Mouse (Mus musculus) erythroblast, adult 5-6 weeks (primary cell): ENCODE results near the gene Slc35e1. TPM values are rescaled to one million over a fixed set of nuclear protein-coding genes. Genes with fewer than 3 reads are reported as not detected.

Experiments
- ATAC-seq: replicated peaks from 2 replicates; pipeline ENCODE4 v1.8.0; 2016; ENCODE audit warnings: moderate number of reproducible peaks, mild to moderate bottlenecking, moderate TSS enrichment, inconsistent platforms; ENCODE audit not compliant: poor library complexity, low FRiP score, severe bottlenecking
- total RNA-seq, 2 experiments: library from RNA; stranded (forward) in 1 of 2; stranded (reverse) in 1 of 2; fragments of 150-400 nt in 1 of 2; fragments of 200-764, 138-1000 nt in 1 of 2; gene quantifications; 2 replicates each; pipeline versions ENCODE4 v1.2.3 to v1.2.4; 2015 to 2017; ENCODE audit warnings: low replicate concordance in 2 of 2

The Slc35e1 gene
- total RNA-seq (2015; ENCODE audit: low replicate concordance): 11.3 and 11.9 TPM in 2 replicates
- total RNA-seq (2017; ENCODE audit: low replicate concordance): 18.8 and 21.6 TPM in 2 replicates

GRCm38 (mm10) chr8:72491680-72492621 is at the start of gene Slc35e1:
TSS of gene Slc35e1 (minus strand) at chr8:72492614.
- ATAC-seq: peak; percentile 22

GRCm38 (mm10) chr8:72539234-72539633 is 46.8 kb upstream of the Slc35e1 start:
- ATAC-seq: 0 out of 2 replicates have a peak, but pooled peaks have one; percentile 54

- ATAC-seq: no peak
These were observed 42.5 kb upstream of the Slc35e1 start for GRCm38 (mm10) chr8:72534888-72535287.

- no peak for ATAC-seq
These were observed 39.7 kb upstream of the Slc35e1 start for GRCm38 (mm10) chr8:72532103-72532502.

- ATAC-seq: no peak
These were observed 29.5 kb upstream of the Slc35e1 start for GRCm38 (mm10) chr8:72521888-72522287.

- no peak for ATAC-seq
These were observed 25.1 kb upstream of the Slc35e1 start for GRCm38 (mm10) chr8:72517421-72517988.

- ATAC-seq: no peak
These were observed 20.7 kb upstream of the Slc35e1 start for GRCm38 (mm10) chr8:72513158-72513557.

- ATAC-seq: no peak
These were observed 20.2 kb upstream of the Slc35e1 start for GRCm38 (mm10) chr8:72512648-72513047.

GRCm38 (mm10) chr8:72507505-72507904 is 15.1 kb upstream of the Slc35e1 start:
- no peak for ATAC-seq

- no peak for ATAC-seq
These were observed 12.4 kb upstream of the Slc35e1 start for GRCm38 (mm10) chr8:72504637-72505314.

GRCm38 (mm10) chr8:72504137-72504536 is 11.7 kb upstream of the Slc35e1 start:
- no peak for ATAC-seq

- no peak for ATAC-seq
These were observed 8.1 kb upstream of the Slc35e1 start for GRCm38 (mm10) chr8:72500521-72500931.

- ATAC-seq: no peak
These were observed 7.3 kb upstream of the Slc35e1 start for GRCm38 (mm10) chr8:72499521-72500284.

GRCm38 (mm10) chr8:72498527-72498926 is 6.1 kb upstream of the Slc35e1 start:
- ATAC-seq: no peak

GRCm38 (mm10) chr8:72497911-72498310 is 5.5 kb upstream of the Slc35e1 start:
- no peak for ATAC-seq

GRCm38 (mm10) chr8:72496217-72496616 is 3.8 kb upstream of the Slc35e1 start:
- ATAC-seq: no peak

- ATAC-seq: no peak
These were observed 3.1 kb upstream of the Slc35e1 start for GRCm38 (mm10) chr8:72495411-72496111.

- ATAC-seq: no peak
These were observed 967 bp upstream of the Slc35e1 start for GRCm38 (mm10) chr8:72493381-72493780.

GRCm38 (mm10) chr8:72492622-72493081 is 238 bp upstream of the Slc35e1 start:
- peak; percentile 93 for ATAC-seq
